In the genomic region with DNA sequence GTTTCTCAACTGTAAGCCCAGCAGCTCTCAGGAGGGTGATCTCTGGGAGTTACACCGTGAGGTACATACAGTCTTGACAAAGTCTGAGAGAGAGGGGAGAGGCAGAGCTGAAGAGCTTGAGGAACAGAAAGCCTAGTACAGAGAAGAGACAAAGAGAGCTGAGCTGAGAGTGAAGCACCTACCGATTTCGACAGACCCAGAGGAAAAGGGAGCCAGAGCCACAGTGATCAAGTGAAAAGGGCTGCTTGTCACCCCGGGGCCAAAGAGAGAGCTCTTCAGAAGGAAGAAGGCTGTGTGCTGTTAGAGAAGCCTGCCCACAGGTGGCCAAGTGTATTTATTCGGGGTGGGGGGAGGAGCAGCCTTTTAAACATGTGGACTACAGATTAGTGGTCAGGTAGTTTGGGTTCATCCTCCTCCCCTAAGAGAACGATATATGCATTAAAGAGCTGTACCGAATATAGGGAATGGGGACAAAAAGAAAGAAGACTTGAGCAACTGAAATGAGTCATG, we compare ENCODE assay signal across 8 mouse cellular contexts. TPM values are rescaled to one million over a fixed set of nuclear protein-coding genes. Genes with fewer than 3 reads are reported as not detected.
DNase-seq lines count a peak whose midpoint lies in the region; ATAC-seq lines count a peak whose summit lies in the region.

A gene (minus strand): TSS at position 302 of the 510 bp plus-strand sequence.

- ATAC-seq in lung, embryonic 15.5 days (ENCODE audit: borderline replicate concordance, extremely low read depth, low FRiP score, low TSS enrichment): no peak
- no peak for ATAC-seq in hindbrain, embryonic 15.5 days (ENCODE audit: low FRiP score, low read depth)
- no peak for ATAC-seq in midbrain, embryonic 12.5 days (ENCODE audit: low FRiP score, low read depth)

- WGBS in lung, embryonic 15.5 days: 3% methylated on average over 7 of the region's 7 CpGs
- WGBS in hindbrain, embryonic 15.5 days: 1% methylated on average over 7 of the region's 7 CpGs
- 3% methylated on average over 7 of the region's 7 CpGs for WGBS in midbrain, embryonic 12.5 days

- H3K27me3 ChIP-seq in lung, embryonic 15.5 days: no peaks in the 10 kb centered on the region
- H3K27me3 ChIP-seq in hindbrain, embryonic 15.5 days: no peaks in the 10 kb centered on the region
- H3K27me3 ChIP-seq in midbrain, embryonic 12.5 days: peaks cover 26% of the 10 kb centered on the region

- no peaks in the 10 kb centered on the region for H3K9me3 ChIP-seq in lung, embryonic 15.5 days
- no peaks in the 10 kb centered on the region for H3K9me3 ChIP-seq in hindbrain, embryonic 15.5 days
- H3K9me3 ChIP-seq in midbrain, embryonic 12.5 days: no peaks in the 10 kb centered on the region

- intact Hi-C loops in left cerebral cortex, postnatal 14 days (cut with DNase I): loop anchor here (2.0 kb wide), 1 partner anchor 35 kb away; no protein-coding TSS in a partner anchor

- peaks cover 18% of the 10 kb centered on the region for H3K4me1 ChIP-seq in lung, embryonic 15.5 days
- H3K4me1 ChIP-seq in hindbrain, embryonic 15.5 days (replicated peaks): peaks cover 21% of the 10 kb centered on the region
- H3K4me1 ChIP-seq in midbrain, embryonic 12.5 days: peaks cover 23% of the 10 kb centered on the region

- H3K36me3 ChIP-seq in lung, embryonic 15.5 days: no peaks in the 10 kb centered on the region
- H3K36me3 ChIP-seq in hindbrain, embryonic 15.5 days: no peaks in the 10 kb centered on the region
- no peaks in the 10 kb centered on the region for H3K36me3 ChIP-seq in midbrain, embryonic 12.5 days

- H3K4me3 ChIP-seq in lung, embryonic 15.5 days: peak within 1 kb of the TSS; percentile 56
- peak within 1 kb of the TSS; percentile 65 for H3K4me3 ChIP-seq in hindbrain, embryonic 15.5 days
- H3K4me3 ChIP-seq in midbrain, embryonic 12.5 days: peak within 1 kb of the TSS; percentile 56

- peak within 1 kb of the TSS; percentile 49 for H3K9ac ChIP-seq in lung, embryonic 15.5 days
- H3K9ac ChIP-seq in hindbrain, embryonic 15.5 days: peak within 1 kb of the TSS; percentile 52
- peak within 1 kb of the TSS; percentile 58; the same call in 1 of the 2 replicates for H3K9ac ChIP-seq in midbrain, embryonic 12.5 days (replicated peaks)

- H3K4me2 ChIP-seq in lung, embryonic 15.5 days: peak within 1 kb of the TSS; percentile 90
- H3K4me2 ChIP-seq in hindbrain, embryonic 15.5 days: peak within 1 kb of the TSS; percentile 90
- H3K4me2 ChIP-seq in midbrain, embryonic 12.5 days (replicated peaks): peak within 1 kb of the TSS; percentile 77

- DNase-seq in lung, postnatal 36 days: no peak
- peak; percentile 69 for DNase-seq in c-Kit-positive CD71-positive TER-119-positive erythroid progenitor cells, embryonic 14.5 days (ENCODE audit: low spot score)
- DNase-seq in frontal cortex, postnatal 14 days (ENCODE audit: low spot score in 2 of 2): no peak
- no peak for DNase-seq in left cerebral cortex, postnatal 14 days (ENCODE audit: low spot score in 2 of 2)
- DNase-seq in frontal cortex, adult 2 months (ENCODE audit: extremely low spot score in 1 of 2, low spot score in 1 of 2): no peak

- H3K27ac ChIP-seq in lung, embryonic 15.5 days: no peak within 1 kb of the TSS
- H3K27ac ChIP-seq in hindbrain, embryonic 15.5 days (replicated peaks): no peak within 1 kb of the TSS
- no peak within 1 kb of the TSS for H3K27ac ChIP-seq in midbrain, embryonic 12.5 days (replicated peaks)

RNA-seq across cellular contexts. Expression of the gene that starts here (rescaled TPM):
- polyA plus RNA-seq in lung, embryonic 15.5 days (2015; fragmentation: Nextera tagmentation; extraction: Ambion mirVana): 0.14 and 0.26 TPM in 2 replicates
- polyA plus RNA-seq in hindbrain, embryonic 15.5 days (2015; fragmentation: Nextera tagmentation; extraction: Ambion mirVana): 0.17 TPM in 1 of 2 replicates, not detected in the other
- not detected in 2 replicates for polyA plus RNA-seq in midbrain, embryonic 12.5 days (2016; fragmentation: Nextera tagmentation; extraction: Ambion mirVana)
- not detected for total RNA-seq in left cerebral cortex, postnatal 14 days (2021)
- polyA plus RNA-seq in frontal cortex, adult 2 months (2012; rRNA removed): 0.06 and 0.13 TPM in 2 replicates
